Mouse (Mus musculus): ENCODE results near the gene Noxa1. TPM values are rescaled to one million over a fixed set of nuclear protein-coding genes. Genes with fewer than 3 reads are reported as not detected.

The Noxa1 gene
- total and polyA plus RNA-seq, 3 experiments: 5.0 to 6.4 (median 6.3) TPM

DNA sequence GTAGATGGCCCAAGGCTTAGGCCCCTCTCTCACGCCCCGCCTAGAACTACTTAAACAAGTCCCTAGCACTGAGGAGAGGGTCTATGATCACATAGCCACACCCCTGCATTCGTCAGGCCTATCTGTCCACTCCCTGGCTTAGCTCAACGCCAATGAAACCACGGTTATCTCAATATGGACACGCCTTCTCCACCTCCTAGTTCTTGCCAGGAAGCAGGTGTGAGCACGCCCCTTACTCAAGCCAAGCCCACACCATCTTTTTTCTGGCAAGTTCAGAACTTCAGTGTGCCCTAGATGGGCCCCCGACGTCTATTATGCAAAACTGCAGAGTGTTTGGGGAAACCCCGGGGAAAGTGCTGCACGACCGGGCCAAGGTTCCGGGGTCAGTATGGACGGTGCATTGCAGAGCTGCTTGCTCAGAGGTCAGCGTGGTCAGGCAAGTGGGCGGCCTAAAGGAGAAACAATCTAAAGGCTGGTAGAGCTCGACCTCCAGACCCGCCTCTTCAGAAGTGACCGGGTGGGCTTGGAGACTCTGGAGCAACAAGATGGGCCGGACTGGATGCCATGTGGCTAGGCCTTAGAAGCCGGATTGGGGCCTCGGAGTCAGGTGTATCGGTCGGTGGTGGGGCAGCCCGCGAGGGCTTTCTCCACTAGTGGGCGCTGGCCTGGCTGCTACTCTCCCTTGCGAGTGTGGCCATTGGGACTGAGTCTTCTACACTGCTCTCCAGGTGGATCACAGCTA, at the start of gene Noxa1 (continued):
- 0 out of 2 replicates have a peak, but pooled peaks have one; percentile 53 for TF ChIP-seq HCFC1 (IDR thresholded peaks at IDR 0.05; ENCODE audit: low read depth, low read length)

DNA sequence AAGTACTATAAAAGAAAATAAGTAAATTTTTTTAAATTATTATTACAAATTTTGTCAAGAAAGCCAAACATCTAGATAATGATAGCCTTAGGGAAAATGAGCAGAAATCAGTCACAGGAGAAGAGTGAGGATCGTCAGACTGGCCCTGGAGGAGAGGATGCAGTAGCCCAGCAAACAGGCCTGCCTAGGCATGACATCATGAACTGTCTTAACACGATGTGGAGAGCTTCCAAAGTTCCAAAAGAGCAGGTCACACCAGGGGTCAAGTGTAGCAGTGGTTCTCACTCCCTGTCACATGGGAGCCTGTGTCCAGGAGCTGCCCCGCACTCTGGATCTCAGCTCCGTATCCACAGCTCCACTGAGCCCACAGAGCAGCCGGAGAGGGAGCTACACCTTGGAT, 47.0 kb upstream of the Noxa1 start:
- Histone ChIP-seq H3K4me1 (ENCODE audit: control insufficient read depth in 1 of 2, insufficient read depth in 2 of 2) (no peaks in the 10 kb centered on the region), H3K4me3 (replicated peaks in 1 of 3; ENCODE audit: low read depth in 2 of 3, low read length in 2 of 3, poor library complexity in 1 of 3) (no peak overlapping the region), H3K4me2 (ENCODE audit: insufficient read depth, low read depth, poor library complexity, severe bottlenecking) (no peak overlapping the region), H3K27me3 (replicated peaks) (peaks cover 16% of the 10 kb centered on the region), H3K36me3 (replicated peaks in 1 of 2; ENCODE audit: control insufficient read depth in 1 of 2, insufficient read depth in 1 of 2, low read length in 1 of 2) (no peaks in the 10 kb centered on the region), H3K79me2 (replicated peaks; ENCODE audit: control insufficient read depth, extremely low read depth, insufficient read depth, poor library complexity, severe bottlenecking) (no peaks in the 10 kb centered on the region), H3K27ac (ENCODE audit: insufficient read depth, low read depth) (no peak overlapping the region), H3K9ac (ENCODE audit: insufficient read depth, low read depth) (no peak overlapping the region), H3K9me3 (replicated peaks; ENCODE audit: low read length) (peaks cover 2% of the 10 kb centered on the region)
- in situ Hi-C loops (cut with MboI; ENCODE audit: low pct_ligation_motif_present, low pct_unique_long_range_greater_than_20kb, low sequenced_read_pairs) (no loop called here), dilution Hi-C loops (cut with MboI; ENCODE audit: extremely low pct_ligation_motif_present, extremely low pct_unique_long_range_greater_than_20kb, low sequenced_read_pairs) (no loop called here)
- no peak for DNase-seq (ENCODE audit: extremely low read depth)
- no peak for TF ChIP-seq JUND (conservative IDR thresholded peaks at IDR 0.05; ENCODE audit: low read depth, low read length)
- no peak for TF ChIP-seq HCFC1 (IDR thresholded peaks at IDR 0.05; ENCODE audit: low read depth, low read length)
- no peak for TF ChIP-seq TCF12 (IDR thresholded peaks at IDR 0.05; ENCODE audit: low read depth, low read length)
- no peak for TF ChIP-seq ZKSCAN1 (IDR thresholded peaks at IDR 0.05; ENCODE audit: borderline replicate concordance, low read depth, low read length)
- no peak for TF ChIP-seq ZMIZ1 (IDR thresholded peaks at IDR 0.05; ENCODE audit: low read depth, low read length)
- no peak for TF ChIP-seq SIN3A (IDR thresholded peaks at IDR 0.05; ENCODE audit: low read length)
- no peak for TF ChIP-seq USF1 (IDR thresholded peaks at IDR 0.05; ENCODE audit: low read depth, low read length)
- no peak for TF ChIP-seq ELF1 (IDR thresholded peaks at IDR 0.05; ENCODE audit: low read depth, low read length)
- TF ChIP-seq KAT2A (IDR thresholded peaks at IDR 0.05; ENCODE audit: insufficient replicate concordance, low read length): no peak
- no peak for TF ChIP-seq MYC (IDR thresholded peaks at IDR 0.05; ENCODE audit: low read depth, low read length)
- no peak for TF ChIP-seq MAFK (IDR thresholded peaks at IDR 0.05; ENCODE audit: insufficient replicate concordance, low read length)
- TF ChIP-seq EP300 (IDR thresholded peaks at IDR 0.05; ENCODE audit: low read length): no peak
- no peak for TF ChIP-seq JUN (IDR thresholded peaks at IDR 0.05; ENCODE audit: insufficient read depth, low read depth, low read length)
- TF ChIP-seq MXI1 (IDR thresholded peaks at IDR 0.05; ENCODE audit: low read depth, low read length): no peak
- TF ChIP-seq TBP (conservative IDR thresholded peaks at IDR 0.05; ENCODE audit: low read depth, low read length): no peak
- TF ChIP-seq MEF2A (IDR thresholded peaks at IDR 0.05; ENCODE audit: borderline replicate concordance, low read depth, low read length): no peak
- TF ChIP-seq RAD21 (IDR thresholded peaks at IDR 0.05; ENCODE audit: low read depth, low read length): no peak

DNA sequence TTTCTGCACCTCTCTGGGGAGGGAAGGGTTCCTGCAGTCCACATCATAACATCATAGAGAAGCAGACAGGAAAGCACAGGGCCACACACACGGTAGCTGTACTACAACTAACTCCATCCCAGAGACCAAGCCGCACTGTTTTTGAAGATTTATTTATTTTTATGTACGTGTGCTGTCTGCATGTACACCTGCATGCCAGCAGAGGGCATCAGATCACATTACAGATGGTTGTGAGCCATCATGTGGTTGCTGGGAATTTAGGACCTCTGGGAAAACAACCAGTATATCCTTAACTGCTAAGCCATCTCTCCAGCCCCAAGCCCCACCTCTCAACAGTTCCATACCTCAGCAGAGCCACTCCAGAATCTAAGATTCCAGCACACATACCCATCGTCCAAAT, 46.2 kb upstream of the Noxa1 start:
- Histone ChIP-seq H3K4me2 (ENCODE audit: insufficient read depth, low read depth, poor library complexity, severe bottlenecking) (no peak overlapping the region), H3K4me1 (ENCODE audit: control insufficient read depth in 1 of 2, insufficient read depth in 2 of 2) (no peaks in the 10 kb centered on the region), H3K36me3 (replicated peaks in 1 of 2; ENCODE audit: control insufficient read depth in 1 of 2, insufficient read depth in 1 of 2, low read length in 1 of 2) (no peaks in the 10 kb centered on the region), H3K79me2 (replicated peaks; ENCODE audit: control insufficient read depth, extremely low read depth, insufficient read depth, poor library complexity, severe bottlenecking) (no peaks in the 10 kb centered on the region), H3K27ac (ENCODE audit: insufficient read depth, low read depth) (no peak overlapping the region), H3K27me3 (replicated peaks) (peaks cover 14% of the 10 kb centered on the region), H3K9ac (ENCODE audit: insufficient read depth, low read depth) (no peak overlapping the region), H3K4me3 (replicated peaks in 1 of 3; ENCODE audit: low read depth in 2 of 3, low read length in 2 of 3, poor library complexity in 1 of 3) (no peak overlapping the region), H3K9me3 (replicated peaks; ENCODE audit: low read length) (peaks cover 2% of the 10 kb centered on the region)
- in situ Hi-C loops (cut with MboI; ENCODE audit: low pct_ligation_motif_present, low pct_unique_long_range_greater_than_20kb, low sequenced_read_pairs): no loop called here
- dilution Hi-C loops (cut with MboI; ENCODE audit: extremely low pct_ligation_motif_present, extremely low pct_unique_long_range_greater_than_20kb, low sequenced_read_pairs): no loop called here
- DNase-seq (ENCODE audit: extremely low read depth): no peak
- TF ChIP-seq RAD21 (IDR thresholded peaks at IDR 0.05; ENCODE audit: low read depth, low read length) (peak; percentile 19), RCOR1 (conservative IDR thresholded peaks at IDR 0.05; ENCODE audit: low read depth, low read length) (no peak), JUN (IDR thresholded peaks at IDR 0.05; ENCODE audit: insufficient read depth, low read depth, low read length) (no peak), SMC3 (IDR thresholded peaks at IDR 0.05; ENCODE audit: low read depth, low read length) (peak; percentile 52), USF2 (conservative IDR thresholded peaks at IDR 0.05; ENCODE audit: low read depth, low read length) (no peak), CTCF (conservative IDR thresholded peaks at IDR 0.05 in 1 of 2, IDR thresholded peaks at IDR 0.05 in 1 of 2; ENCODE audit: low read depth in 2 of 2, low read length in 2 of 2) (peak; percentile 48 to 67; a peak in 3 of 4 replicates)

All from CH12.LX (cell line).